Mouse (Mus musculus): ENCODE results near the gene Prdm2. TPM values are rescaled to one million over a fixed set of nuclear protein-coding genes. Genes with fewer than 3 reads are reported as not detected.
A peak's percentile ranks its signal among the peaks of the same experiment; 100 is the strongest.

Gene Prdm2
- polyA plus RNA-seq, 1 experiment from 2014 or later: 18.0 TPM

DNA sequence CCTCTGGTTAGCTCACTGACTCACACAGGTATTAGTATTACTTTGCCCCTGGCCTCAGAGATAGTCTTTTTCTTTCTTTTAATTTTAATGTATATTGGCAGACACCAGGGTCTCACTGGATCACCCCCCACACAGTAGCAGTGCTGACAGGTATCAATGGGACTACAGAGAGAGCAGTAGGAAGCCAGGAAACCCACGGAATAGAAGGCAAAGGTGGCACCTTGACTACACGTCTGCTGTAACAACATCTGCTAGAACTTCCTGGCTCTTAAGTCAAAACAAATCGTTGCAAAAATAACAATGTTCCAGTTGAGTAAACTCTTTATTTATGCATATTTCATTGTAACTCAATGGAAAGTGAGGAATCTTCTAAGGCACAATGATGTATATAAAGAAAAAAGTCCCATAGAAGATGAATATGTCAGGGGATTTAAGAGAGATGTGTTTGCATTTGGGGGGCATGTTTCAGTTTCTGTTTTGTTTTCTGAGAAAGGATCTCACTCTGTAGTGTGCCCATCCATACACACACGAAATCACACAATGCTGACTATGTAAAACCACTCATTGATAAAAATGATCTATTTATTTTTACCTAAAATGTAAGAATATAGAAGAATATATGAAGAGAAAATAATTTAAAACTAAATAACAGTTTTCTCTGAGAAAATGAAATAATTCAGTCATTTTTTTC, 41.0 kb downstream of the Prdm2 start:
- no peaks in the 10 kb centered on the region for H3K4me1 ChIP-seq
- no peaks in the 10 kb centered on the region for H3K27me3 ChIP-seq
- no peak overlapping the region for H3K4me3 ChIP-seq
- no peak overlapping the region for H3K4me2 ChIP-seq (replicated peaks)
- WGBS: 68% methylated on average over 4 of the region's 4 CpGs
- H3K9me3 ChIP-seq: no peaks in the 10 kb centered on the region
- H3K9ac ChIP-seq: no peak overlapping the region
- peaks cover 44% of the 10 kb centered on the region for H3K36me3 ChIP-seq
- ATAC-seq (ENCODE audit: low FRiP score, low read depth): no peak
- no peak overlapping the region for H3K27ac ChIP-seq

DNA sequence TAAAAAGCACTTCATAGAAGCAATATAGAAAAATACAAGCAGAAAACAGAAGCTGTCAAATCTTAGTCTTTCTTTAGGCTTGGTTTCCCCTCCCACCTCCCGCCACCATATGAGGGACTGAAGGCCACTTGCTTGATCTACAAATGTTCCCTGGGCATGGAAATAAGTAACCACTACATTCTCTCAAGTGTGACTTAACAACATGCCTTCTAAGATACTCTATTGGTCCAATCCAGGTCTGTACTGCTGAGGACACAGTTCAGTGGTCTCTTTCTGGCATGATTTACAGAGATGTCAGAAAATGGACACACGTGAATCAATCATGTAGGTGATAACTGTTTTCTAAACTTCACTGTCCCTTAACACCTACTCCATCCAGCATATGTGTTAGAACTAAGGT, 42.5 kb downstream of the Prdm2 start:
- H3K9me3 ChIP-seq: no peaks in the 10 kb centered on the region
- no peak overlapping the region for H3K9ac ChIP-seq
- H3K27me3 ChIP-seq: no peaks in the 10 kb centered on the region
- no peak overlapping the region for H3K4me3 ChIP-seq
- ATAC-seq (ENCODE audit: low FRiP score, low read depth): no peak
- WGBS: 89% methylated on average over 2 of the region's 2 CpGs
- H3K36me3 ChIP-seq: peaks cover 48% of the 10 kb centered on the region
- no peaks in the 10 kb centered on the region for H3K4me1 ChIP-seq
- H3K4me2 ChIP-seq (replicated peaks): no peak overlapping the region
- H3K27ac ChIP-seq: no peak overlapping the region

DNA sequence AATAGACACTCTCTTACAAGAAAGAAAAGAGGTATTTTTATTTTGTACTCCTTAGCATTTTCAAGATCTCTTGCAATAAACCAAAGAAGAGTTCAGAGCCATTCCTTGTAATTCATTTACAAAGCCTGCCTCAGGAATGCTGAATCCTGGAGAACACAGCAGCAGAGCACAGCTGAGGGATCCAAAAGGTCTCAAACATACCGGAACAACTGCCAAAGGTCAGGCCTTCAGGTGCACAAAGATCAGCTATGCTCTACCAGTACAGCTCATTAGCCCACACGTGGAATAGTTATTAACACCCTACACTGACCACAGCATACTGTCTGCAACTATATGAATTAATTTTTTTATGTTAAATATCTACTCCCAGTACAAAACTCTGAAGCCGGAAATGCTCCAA, 44.7 kb downstream of the Prdm2 start:
- WGBS: 91% methylated on average over 3 of the region's 3 CpGs
- H3K4me1 ChIP-seq: no peaks in the 10 kb centered on the region
- H3K27me3 ChIP-seq: no peaks in the 10 kb centered on the region
- no peak for ATAC-seq (ENCODE audit: low FRiP score, low read depth)
- H3K9me3 ChIP-seq: no peaks in the 10 kb centered on the region
- H3K4me2 ChIP-seq (replicated peaks): no peak overlapping the region
- H3K36me3 ChIP-seq: peaks cover 52% of the 10 kb centered on the region
- no peak overlapping the region for H3K27ac ChIP-seq
- no peak overlapping the region for H3K4me3 ChIP-seq
- H3K9ac ChIP-seq: no peak overlapping the region

DNA sequence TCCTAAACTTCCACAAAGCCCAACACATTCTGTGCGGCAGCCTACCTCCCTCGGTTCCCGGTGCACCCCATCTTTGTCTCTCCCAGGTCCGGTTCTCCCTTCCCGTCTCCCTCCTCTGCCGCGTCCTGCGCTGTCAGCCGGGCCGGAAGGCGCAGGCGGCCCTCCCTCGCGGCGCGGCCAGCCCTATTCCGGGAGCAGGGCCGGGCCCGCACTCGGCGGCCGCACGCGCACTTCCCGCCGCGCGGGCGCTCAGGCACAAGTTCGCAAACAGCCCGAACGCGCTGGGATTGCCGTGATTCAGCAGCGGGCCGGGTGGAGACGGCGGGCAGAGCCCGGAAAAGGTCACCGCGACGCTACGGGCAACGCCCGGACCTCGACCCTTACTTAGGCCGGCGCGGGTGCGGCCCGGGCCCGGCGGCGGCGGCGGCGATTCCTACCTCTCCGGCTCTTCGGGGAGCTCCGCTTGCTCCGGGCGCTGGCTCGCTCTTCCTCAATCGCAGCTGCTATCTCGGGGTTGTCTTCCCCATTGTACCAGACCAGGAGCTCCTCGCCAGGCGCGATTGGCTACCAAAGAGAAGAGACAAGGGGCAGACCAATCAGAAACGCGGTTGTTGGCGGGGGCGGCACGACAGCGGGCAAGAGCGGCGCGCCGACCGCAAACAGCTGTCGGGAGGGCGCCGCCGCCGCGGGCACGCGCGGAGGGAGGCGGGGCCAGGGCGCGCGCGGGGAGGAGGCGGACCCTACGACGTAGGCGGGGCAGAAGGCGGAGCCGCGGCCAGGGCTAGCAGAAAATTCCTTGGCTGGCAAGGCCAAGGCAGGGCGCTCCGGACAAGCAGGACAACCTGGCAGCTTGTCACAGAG, 50.9 kb downstream of the Prdm2 start:
- Histone ChIP-seq H3K36me3 (peaks cover 35% of the 10 kb centered on the region), H3K4me1 (peaks cover 29% of the 10 kb centered on the region), H3K9ac (peak overlapping the region; percentile 91), H3K4me3 (peak overlapping the region; percentile 91), H3K9me3 (no peaks in the 10 kb centered on the region), H3K27me3 (no peaks in the 10 kb centered on the region), H3K4me2 (replicated peaks) (peak overlapping the region; percentile 69), H3K27ac (peak overlapping the region; percentile 98)
- under 1% methylated on average over 101 of the region's 102 CpGs for WGBS
- peak; percentile 99 for ATAC-seq (ENCODE audit: low FRiP score, low read depth)

DNA sequence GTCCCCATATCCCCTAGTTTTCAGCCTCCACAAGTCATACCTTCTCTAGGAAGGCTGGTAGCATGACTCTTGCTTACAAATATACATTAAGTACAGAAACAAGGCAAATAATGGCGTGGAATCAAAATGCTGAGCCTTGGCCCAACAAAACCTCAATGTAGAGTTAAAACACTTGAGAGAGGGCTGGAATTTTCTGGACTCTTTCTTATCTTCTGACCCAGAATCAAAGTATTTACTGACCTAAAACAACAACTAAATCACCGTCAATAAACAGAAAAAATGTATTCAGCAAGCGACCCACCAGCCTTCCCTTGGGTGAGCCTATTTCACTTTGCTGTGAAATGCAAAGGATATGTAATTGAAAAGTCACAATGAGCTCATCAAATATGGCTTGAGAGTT, 52.0 kb downstream of the Prdm2 start:
- H3K27ac ChIP-seq: no peak overlapping the region; the same call in 1 of the 2 replicates
- peak overlapping the region; percentile 91 for H3K4me3 ChIP-seq
- no peaks in the 10 kb centered on the region for H3K27me3 ChIP-seq
- no peaks in the 10 kb centered on the region for H3K9me3 ChIP-seq
- H3K9ac ChIP-seq: peak overlapping the region; percentile 91
- 55% methylated on average over 3 of the region's 3 CpGs for WGBS
- H3K4me2 ChIP-seq (replicated peaks): peak overlapping the region; percentile 69
- peaks cover 29% of the 10 kb centered on the region for H3K36me3 ChIP-seq
- H3K4me1 ChIP-seq: peaks cover 35% of the 10 kb centered on the region
- ATAC-seq (ENCODE audit: low FRiP score, low read depth): no peak

DNA sequence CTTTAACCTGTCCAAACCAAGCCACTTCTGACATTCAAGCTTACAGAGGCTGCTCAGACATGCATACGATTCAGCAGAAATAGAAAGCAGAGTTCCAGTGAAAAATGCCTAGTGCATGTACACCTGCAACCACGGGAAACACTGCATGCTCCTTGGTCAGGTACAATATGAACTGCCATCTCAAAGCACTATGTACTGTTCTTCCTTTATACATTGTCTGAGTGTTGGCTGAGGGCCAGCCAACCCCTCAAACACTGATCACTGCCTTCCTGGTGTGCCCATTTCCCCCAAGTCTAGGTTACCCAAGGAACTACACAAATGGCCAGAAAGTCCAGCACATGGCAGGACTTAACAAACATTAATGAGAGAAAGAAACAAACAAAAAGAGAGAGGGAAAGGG, 53.5 kb downstream of the Prdm2 start:
- peak overlapping the region; percentile 11; the same call in 1 of the 2 replicates for H3K4me2 ChIP-seq (replicated peaks)

DNA sequence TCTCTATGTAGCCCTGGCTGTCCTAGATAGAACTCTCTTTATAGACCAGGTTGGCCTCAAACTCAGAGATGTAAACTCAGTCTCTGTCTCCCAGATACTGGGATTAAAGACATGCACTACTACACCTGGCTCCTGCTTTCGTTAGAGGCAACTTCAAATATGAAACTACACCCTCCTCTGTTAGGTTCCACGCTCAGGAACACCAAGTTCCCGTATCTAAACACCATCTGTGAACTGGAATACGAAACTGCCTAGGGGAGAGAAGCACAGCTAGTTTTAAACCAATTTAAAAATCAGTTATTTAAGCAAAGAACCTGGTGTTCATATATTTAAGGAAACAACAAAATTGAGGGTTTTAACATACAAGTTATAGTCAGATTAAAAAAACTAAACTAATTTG, 56.9 kb downstream of the Prdm2 start:
- H3K9ac ChIP-seq: no peak overlapping the region
- WGBS: 62% methylated on average over 4 of the region's 4 CpGs
- peaks cover 13% of the 10 kb centered on the region for H3K36me3 ChIP-seq
- no peak for ATAC-seq (ENCODE audit: low FRiP score, low read depth)
- H3K27ac ChIP-seq: no peak overlapping the region
- H3K4me3 ChIP-seq: no peak overlapping the region
- peaks cover 62% of the 10 kb centered on the region for H3K4me1 ChIP-seq
- H3K4me2 ChIP-seq (replicated peaks): no peak overlapping the region
- no peaks in the 10 kb centered on the region for H3K9me3 ChIP-seq
- no peaks in the 10 kb centered on the region for H3K27me3 ChIP-seq

More for the DNA sequence above, 53.5 kb downstream of the Prdm2 start:
- 91% methylated on average over 2 of the region's 2 CpGs for WGBS
- H3K9me3 ChIP-seq: no peaks in the 10 kb centered on the region
- H3K4me1 ChIP-seq: peaks cover 50% of the 10 kb centered on the region
- no peak overlapping the region for H3K4me3 ChIP-seq
- ATAC-seq (ENCODE audit: low FRiP score, low read depth): no peak
- H3K27ac ChIP-seq: no peak overlapping the region
- H3K36me3 ChIP-seq: peaks cover 18% of the 10 kb centered on the region
- no peaks in the 10 kb centered on the region for H3K27me3 ChIP-seq
- no peak overlapping the region for H3K9ac ChIP-seq

DNA sequence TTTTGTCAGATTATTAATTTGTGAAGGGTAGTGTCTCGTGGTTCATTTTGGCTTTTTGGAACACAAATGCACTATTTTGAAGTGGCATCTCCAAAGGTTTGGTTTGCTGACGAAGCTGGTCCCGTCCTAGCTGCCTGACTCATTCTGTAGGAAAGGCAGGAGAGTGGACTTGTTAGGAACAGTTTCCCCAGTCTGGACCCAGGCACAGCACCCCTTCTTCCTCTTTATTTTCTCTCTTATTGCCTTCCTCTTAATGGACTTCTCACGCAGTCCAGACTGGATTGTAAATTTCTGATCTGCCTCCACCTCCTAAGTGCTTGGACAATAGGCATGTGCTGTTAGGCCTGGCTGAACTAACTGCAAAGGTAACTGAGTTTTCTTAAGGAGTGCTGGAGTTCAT, 57.8 kb downstream of the Prdm2 start:
- Histone ChIP-seq H3K27me3 (no peaks in the 10 kb centered on the region), H3K4me2 (replicated peaks) (no peak overlapping the region), H3K9ac (no peak overlapping the region), H3K9me3 (no peaks in the 10 kb centered on the region), H3K4me3 (no peak overlapping the region), H3K4me1 (peaks cover 55% of the 10 kb centered on the region), H3K27ac (no peak overlapping the region), H3K36me3 (peaks cover 13% of the 10 kb centered on the region)
- 71% methylated on average over 4 of the region's 4 CpGs for WGBS
- no peak for ATAC-seq (ENCODE audit: low FRiP score, low read depth)

DNA sequence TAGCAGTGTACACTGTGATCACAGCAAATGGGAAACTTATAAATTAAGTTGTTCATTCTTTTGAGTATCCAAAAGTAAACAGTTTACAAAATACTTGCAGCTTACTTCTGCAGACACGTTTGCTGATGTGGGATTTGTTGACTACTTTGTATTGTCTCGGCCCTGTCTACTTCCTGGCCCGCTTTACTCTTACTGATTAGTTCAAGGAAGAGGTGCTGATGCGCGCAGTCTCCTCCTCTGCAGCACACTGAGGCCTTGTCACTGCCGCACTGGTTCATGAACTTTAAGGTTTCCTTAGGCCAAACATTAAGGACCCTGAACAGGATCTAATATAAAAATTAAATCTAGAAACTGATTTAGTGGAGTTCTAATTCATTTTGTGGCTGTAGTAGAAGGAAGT, 58.2 kb downstream of the Prdm2 start:
- no peak for ATAC-seq (ENCODE audit: low FRiP score, low read depth)
- Histone ChIP-seq H3K9me3 (no peaks in the 10 kb centered on the region), H3K36me3 (peaks cover 13% of the 10 kb centered on the region), H3K4me1 (peaks cover 51% of the 10 kb centered on the region), H3K27ac (no peak overlapping the region), H3K27me3 (no peaks in the 10 kb centered on the region), H3K4me2 (replicated peaks) (no peak overlapping the region), H3K9ac (no peak overlapping the region), H3K4me3 (no peak overlapping the region)
- 81% methylated on average over 6 of the region's 6 CpGs for WGBS

DNA sequence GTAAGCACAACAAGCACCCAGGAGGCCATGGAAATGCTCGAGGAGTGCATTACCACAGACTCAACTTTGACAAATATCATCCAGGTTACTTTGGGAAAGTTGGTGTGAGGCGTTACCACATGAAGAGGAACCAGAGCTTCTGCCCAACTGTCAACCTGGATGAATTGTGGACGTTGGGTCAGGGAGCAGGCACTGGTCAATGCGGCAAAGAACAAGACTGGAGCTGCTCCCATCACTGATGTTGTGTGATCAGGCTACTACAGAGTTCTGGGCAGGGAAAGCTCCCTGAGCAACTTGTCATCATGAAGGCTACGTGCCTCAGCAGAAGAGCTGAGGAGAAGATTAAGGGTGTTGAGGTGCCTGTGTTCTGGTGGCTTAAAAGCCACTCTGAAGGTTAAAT, 60.2 kb downstream of the Prdm2 start:
- 78% methylated on average over 5 of the region's 5 CpGs for WGBS
- Histone ChIP-seq H3K9ac (no peak overlapping the region), H3K36me3 (peaks cover 6% of the 10 kb centered on the region; the same call in 1 of the 2 replicates), H3K4me2 (replicated peaks) (no peak overlapping the region), H3K27me3 (no peaks in the 10 kb centered on the region), H3K4me3 (no peak overlapping the region), H3K4me1 (peaks cover 52% of the 10 kb centered on the region), H3K9me3 (no peaks in the 10 kb centered on the region), H3K27ac (no peak overlapping the region)
- no peak for ATAC-seq (ENCODE audit: low FRiP score, low read depth)

DNA sequence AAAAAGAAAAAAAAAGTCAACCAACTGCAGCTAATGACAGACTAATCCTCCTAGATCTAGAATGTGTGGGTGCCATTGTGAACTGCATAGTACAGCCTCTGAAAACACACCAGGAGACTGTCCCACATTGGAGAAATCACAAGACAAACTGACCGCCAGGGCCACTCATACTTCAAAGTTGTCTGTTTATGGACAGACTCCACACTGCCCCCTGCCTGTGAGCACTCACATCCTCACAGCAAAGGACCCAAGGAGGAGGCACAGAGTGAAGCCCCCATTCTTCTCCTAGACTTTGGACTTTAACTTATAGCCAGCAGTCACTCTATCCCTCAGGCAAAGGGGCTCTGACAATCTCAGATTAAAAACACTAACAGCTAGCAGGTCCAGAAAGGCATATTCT, 61.5 kb downstream of the Prdm2 start:
- no peak overlapping the region for H3K27ac ChIP-seq
- H3K36me3 ChIP-seq: peaks cover 5% of the 10 kb centered on the region; the same call in 1 of the 2 replicates
- no peaks in the 10 kb centered on the region for H3K9me3 ChIP-seq
- no peak overlapping the region for H3K4me2 ChIP-seq (replicated peaks)
- peaks cover 52% of the 10 kb centered on the region for H3K4me1 ChIP-seq
- no peak overlapping the region for H3K4me3 ChIP-seq
- ATAC-seq (ENCODE audit: low FRiP score, low read depth): no peak
- no peak overlapping the region for H3K9ac ChIP-seq
- whole genome bisulfite sequencing: 86% methylated on average over 1 of the region's 1 CpGs
- no peaks in the 10 kb centered on the region for H3K27me3 ChIP-seq

DNA sequence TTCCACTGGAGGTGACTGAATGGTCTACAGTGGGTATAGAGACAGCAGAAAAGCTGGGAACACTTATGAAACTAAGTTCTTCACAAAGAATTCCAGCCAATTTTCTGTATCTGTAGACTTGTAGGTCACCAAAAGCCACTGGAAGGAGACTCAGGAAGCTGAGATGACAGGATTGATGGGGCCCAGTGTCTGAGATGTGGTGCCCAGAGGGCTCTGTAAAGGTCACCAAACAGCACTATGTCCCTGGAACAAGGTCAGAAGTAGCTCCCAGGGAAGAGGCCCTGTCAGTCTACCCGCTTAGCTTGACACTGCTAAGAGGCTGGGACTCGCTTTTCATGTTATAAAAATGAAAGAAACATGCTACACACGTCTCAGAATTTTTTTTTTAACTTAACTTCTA, 65.1 kb downstream of the Prdm2 start:
- H3K4me3 ChIP-seq: no peak overlapping the region
- WGBS: 76% methylated on average over 3 of the region's 3 CpGs
- H3K4me2 ChIP-seq (replicated peaks): no peak overlapping the region
- peaks cover 3% of the 10 kb centered on the region; the same call in 1 of the 2 replicates for H3K36me3 ChIP-seq
- H3K9ac ChIP-seq: no peak overlapping the region
- H3K4me1 ChIP-seq: peaks cover 44% of the 10 kb centered on the region
- H3K27me3 ChIP-seq: no peaks in the 10 kb centered on the region
- ATAC-seq (ENCODE audit: low FRiP score, low read depth): no peak
- no peaks in the 10 kb centered on the region for H3K9me3 ChIP-seq
- H3K27ac ChIP-seq: no peak overlapping the region
